Mouse (Mus musculus): ENCODE data around the gene Ltbp1.
A peak's percentile ranks its signal among the peaks of the same experiment; 100 is the strongest.

Ltbp1 gene

GRCm38 (mm10) chr17:75180301-75180700 lies 174.9 kb downstream of the Ltbp1 start:
- DNase-seq = no peak

GRCm38 (mm10) chr17:75180956-75181588 lies 175.7 kb downstream of the Ltbp1 start:
- DNase-seq = peak in 1 of 2 experiments; percentile 35

DNA sequence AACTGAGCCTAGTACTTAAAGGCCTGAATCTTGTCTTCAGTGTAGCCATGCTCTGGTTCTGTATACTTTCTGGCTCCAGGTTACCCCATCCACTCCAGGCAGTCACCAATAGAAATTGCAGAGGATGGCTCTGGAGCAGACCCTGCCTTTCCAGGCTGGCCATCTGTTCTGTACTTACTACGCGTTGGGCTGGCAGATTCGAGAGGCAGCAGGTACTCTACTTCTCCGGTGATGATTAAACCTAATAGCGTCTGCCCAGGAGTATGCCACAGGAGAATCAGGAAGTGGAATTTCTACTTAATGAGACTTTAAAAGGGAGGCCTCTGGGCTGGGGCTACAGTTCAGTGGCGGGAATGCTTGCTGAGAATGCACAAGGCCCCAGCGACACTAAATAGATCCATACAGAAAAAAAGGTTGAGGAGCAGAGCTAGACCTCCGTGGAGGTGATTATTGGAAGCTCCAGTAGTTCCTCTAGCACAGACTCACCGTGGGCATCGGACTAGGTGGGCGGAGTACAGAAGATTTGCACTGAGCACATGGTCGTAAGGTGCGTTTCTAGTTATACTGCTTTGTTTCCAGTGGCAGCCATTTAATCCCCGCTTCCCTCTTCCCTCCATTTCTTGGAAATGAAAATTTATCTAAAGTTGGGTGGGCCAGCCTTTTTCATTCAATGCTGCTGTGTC lies 177.1 kb downstream of the Ltbp1 start:
- DNase-seq = no peak

- no peak for DNase-seq
Observed at GRCm38 (mm10) chr17:75186732-75187509, 181.6 kb downstream of the Ltbp1 start.

GRCm38 (mm10) chr17:75196952-75197351 lies 191.6 kb downstream of the Ltbp1 start:
- no peak for DNase-seq

DNA sequence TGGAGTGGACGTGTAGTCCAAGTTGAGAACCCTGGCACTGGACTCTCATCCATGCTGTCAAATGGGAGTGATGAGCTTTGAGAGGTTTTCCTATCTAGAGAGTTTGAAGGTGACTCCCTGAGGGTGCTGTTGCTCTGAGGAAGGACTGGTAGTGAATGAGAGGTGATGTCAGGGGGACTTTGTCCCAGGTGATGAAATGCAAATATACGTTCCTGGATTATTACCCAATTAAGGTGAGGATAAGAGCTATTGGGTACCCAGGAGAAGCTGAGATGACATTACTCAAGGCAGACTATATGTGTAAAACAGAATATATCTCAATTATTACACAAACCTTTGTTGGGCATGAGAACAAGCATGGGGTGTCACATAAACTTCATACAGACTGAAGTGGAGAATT lies 193.4 kb downstream of the Ltbp1 start:
- DNase-seq = no peak

DNA sequence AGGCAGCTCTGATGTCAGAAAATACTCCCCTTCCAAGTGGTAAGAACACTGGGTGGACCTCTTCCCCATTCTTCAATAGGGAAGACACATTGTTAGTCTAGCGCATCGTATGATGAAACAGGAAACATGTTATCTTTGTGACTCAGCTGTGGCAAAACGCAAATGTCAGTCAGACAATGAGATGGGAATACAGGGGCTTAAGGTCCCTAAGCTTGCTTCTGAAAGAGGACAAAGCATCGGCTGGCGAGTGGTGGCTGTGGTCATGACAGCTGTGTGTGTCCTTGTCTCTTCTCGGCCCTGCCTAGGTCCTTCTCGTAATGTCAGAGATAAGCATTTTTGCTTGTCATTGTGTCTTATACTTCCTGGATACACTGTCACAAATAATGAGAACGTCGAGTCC lies 194.3 kb downstream of the Ltbp1 start:
- peak in 1 of 2 experiments; percentile 21 for DNase-seq

DNA sequence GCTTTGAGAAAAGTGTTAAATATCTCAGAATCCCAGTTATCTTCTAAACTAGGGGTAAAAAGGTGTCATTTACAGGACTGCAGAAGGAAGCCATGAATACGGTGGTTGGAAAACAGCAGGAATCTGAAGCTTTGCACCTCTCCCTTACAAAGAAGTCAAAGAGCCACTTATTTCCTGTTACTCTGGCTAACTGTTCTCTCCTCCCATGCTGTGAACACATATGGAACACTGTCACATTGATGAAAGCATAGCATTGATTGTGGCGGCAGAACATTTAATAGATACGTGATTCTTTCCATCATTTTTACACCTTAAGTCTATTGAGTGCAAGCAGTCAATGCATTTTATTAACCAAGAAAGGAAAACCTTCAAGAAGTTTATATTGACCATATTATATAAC lies 196.9 kb downstream of the Ltbp1 start:
- DNase-seq = no peak

- DNase-seq = no peak
Observed at GRCm38 (mm10) chr17:75204065-75204464, 198.7 kb downstream of the Ltbp1 start.

DNA sequence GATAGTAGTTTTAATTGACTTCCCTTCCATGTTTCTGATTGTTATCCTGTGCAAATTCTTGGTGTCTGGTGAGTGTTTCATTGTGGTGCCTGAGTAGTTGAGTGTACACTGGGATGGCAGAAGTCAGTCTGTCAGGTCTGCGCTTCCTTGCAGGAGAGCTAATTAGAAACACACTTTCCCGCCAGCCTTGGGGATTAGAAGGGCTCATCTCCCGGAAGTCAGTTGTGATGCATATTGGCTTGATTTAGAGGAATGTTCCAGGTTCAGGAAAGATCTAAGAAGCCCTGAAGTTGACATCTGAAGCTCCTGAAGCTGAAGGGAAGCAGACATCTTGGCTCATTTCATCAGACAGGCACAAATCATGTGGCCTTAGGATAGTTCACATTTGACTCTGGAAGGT lies 200.9 kb downstream of the Ltbp1 start:
- no peak for DNase-seq

DNA sequence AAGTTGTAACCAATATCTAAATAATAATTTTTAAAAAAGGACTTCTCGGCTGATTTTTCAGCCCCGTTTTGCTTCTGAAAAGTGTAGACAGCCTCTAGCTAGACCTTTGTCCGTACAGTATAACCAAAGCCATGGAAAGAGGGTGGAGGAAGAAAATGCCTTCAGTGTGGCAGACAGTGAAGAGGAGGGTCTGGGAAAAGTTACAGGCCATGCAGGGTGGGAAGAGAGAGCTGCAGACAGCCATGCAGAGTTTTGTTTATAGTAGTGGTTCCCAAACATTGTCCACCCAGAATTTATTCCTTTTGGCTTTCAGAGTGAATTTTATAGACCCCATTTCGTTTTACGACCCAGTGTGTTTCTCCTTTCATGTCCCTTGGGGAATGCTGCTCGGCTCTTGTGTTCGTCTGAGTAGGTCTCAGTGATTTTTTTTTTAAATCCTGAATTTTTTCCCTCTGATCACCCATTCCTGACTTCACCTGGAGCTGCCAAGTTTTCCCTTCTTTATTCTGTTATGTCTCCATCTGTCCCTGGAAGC lies 202.9 kb downstream of the Ltbp1 start:
- no peak for DNase-seq

DNA sequence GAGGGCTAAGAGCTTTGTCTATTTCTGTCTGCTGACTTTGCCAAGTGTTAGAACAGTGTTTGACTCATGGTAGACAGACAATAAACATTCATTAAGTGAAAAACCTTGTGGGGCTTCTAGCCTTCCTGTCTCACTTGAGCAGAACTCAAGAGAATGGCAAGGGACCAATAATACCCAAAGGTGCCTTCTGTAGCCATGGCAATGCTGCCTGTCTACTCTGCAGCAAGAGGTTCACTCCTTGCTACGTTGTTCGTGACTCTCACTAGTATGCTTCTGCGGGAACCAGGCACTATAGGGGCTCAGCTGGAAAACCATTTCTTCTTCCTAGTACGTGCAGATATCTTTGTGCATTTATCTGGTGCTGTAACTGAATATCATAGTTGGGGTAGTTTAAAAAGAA lies 205.2 kb downstream of the Ltbp1 start:
- DNase-seq = no peak

DNA sequence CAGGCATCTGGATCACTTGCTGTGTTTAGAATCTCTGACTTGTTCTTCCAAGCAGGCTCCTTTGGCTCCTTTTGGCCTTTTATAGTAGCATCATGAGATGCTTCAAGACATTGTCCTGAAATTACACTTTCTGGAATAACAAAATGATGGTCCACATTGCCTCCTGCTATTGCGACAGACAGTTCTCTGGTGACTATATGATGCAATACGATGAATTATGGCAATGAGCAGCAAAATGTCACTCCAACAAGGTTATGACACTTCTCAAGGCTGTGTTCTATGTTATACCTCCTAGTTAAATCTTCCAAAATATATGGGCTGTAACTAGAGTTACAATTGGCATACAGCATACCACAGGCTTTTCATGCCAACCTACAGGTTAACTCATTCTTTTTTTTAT lies 211.0 kb downstream of the Ltbp1 start:
- DNase-seq = no peak

DNA sequence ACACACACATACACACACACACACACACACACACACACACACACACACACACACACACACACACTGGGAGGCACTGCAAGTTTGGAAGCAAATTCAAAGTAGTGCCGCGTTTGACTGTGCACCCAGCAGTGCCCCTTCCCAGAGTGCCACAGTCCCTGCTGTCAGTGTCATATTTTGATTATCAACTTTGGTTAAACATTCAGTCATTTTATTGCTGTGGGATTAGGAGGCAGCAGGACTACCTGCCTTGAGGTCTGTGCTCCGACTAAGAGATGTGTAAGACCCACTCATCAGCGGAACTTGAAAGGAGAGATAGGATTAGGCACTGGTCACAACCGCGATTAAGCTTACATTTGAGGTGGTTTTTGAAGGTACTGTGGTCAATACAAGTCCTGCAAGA lies 213.3 kb downstream of the Ltbp1 start:
- DNase-seq = no peak

- DNase-seq = no peak
Observed at GRCm38 (mm10) chr17:75228321-75228720, 223.0 kb downstream of the Ltbp1 start.

- no peak for DNase-seq
Observed at GRCm38 (mm10) chr17:75233206-75233605, 227.8 kb downstream of the Ltbp1 start.

DNA sequence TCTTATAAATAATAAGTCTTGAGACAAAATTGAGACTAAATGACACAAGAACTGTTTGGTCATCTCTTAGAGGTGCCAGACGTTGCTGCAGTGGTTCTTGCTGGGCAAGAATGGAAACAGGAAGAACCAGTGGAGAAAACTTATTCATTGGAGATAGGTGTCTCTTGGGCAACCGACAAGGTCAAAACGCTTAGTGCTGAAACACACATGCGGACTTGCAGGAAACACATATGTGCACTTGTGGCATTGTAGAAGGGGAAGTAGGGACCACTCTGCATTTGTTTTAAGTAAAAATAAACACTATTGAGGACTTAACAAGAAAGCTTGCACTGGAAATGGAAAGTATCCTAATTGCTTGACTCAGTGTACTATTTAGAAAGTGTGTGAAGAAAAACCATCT lies 228.6 kb downstream of the Ltbp1 start:
- DNase-seq = no peak

GRCm38 (mm10) chr17:75235781-75236180 lies 230.4 kb downstream of the Ltbp1 start:
- no peak for DNase-seq

DNA sequence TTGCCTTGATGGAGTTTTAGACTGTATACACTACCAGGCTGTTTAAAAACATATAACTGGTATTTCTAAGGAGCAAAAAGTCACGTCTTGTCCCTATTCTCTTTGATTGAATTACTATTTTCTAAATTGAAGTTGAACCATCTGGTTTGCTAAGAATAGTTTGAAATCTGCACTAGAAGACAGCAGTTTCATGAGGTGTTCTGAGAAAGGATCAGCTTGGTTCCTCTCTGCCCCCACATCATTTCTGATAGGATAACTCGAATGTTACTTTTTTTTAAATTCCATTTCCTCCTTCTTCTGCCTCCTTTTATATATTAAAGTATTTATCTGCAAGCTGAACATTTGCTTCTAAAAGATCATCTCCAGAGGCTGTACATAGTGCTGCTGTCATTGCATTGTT lies 231.2 kb downstream of the Ltbp1 start:
- no peak for DNase-seq

GRCm38 (mm10) chr17:75237456-75237855 lies 232.1 kb downstream of the Ltbp1 start:
- DNase-seq = no peak

DNA sequence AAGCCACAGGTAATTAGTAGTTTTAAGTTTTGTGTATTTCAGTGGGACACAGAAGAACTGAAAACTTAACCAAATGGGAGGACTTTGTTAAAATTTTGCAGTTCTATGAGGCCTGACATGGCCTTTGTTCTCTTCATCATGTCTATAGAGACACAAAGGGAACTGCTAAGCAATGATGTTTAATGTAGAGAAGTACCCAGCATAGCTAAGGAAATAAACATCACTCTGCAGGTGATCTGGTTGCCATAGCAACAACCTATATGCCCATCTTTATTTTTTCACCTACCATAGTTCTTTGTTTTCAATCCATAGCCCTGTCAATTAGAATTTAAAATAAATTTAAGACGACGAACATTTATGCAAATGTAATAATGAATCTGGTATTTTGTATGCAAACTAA lies 233.3 kb downstream of the Ltbp1 start:
- DNase-seq = no peak

- DNase-seq = no peak
Observed at GRCm38 (mm10) chr17:75239545-75239944, 234.2 kb downstream of the Ltbp1 start.

GRCm38 (mm10) chr17:75242086-75242485 lies 236.7 kb downstream of the Ltbp1 start:
- DNase-seq = no peak

GRCm38 (mm10) chr17:75243221-75243620 lies 237.9 kb downstream of the Ltbp1 start:
- no peak for DNase-seq

Data from lung, adult 18-20 months (tissue).